Mouse (Mus musculus) urinary bladder, adult 2 months (tissue): ENCODE results near the gene Dab2ip. TPM values are rescaled to one million over a fixed set of nuclear protein-coding genes. Genes with fewer than 3 reads are reported as not detected.

ENCODE experiments used
- DNase-seq: peaks from one replicate; pipeline ENCODE4 v3.0.0; 2022; ENCODE audit warnings: low spot score
- polyA plus RNA-seq: library from polyadenylated mRNA; depleted of rRNA; stranded (reverse); fragments of >200 nt; gene quantifications from 2 replicates; pipeline ENCODE4 v1.2.3, GENCODE M21; 2012

Gene Dab2ip
- polyA plus RNA-seq, 1 experiment: 65.2 TPM

DNA sequence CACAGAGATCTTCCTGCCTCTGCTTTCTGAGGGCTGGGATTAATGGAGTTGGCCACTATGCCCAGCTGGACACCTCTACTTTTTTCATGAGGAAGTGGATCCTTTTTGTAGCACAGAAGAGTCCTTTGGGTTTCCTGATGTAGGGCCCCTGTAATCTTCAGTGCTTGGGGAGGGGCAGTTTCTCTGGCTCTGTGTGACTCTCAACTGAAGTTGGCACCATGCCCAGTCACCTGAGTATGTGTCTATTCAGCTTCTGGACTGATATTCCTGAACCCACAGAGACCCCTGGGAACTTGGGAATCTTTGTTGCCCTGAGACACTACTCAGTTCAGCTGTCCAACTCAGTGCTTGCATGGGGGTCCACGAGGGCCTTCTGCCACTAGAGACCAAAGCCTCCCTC, 37.0 kb downstream of the Dab2ip start:
- no peak for DNase-seq

DNA sequence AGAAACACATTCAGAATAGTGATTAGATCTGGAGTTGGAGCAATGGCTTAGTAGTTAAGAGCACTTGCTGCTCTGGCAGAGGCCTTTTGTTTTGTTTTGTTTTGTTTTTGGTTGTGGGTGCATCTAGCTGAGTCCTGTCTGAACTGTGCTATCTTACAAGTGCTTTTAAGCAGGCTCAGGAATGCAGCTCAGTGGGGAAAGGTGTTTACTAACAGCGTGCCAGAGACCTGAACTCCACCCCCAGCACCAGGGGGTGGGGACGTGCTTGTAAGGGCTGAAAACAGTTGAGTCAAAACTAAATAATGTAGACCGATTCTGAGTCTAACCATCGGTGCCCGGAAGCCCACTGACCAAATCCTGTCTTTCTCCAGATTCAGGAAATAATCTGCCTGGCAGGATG, 37.7 kb downstream of the Dab2ip start:
- DNase-seq: no peak

DNA sequence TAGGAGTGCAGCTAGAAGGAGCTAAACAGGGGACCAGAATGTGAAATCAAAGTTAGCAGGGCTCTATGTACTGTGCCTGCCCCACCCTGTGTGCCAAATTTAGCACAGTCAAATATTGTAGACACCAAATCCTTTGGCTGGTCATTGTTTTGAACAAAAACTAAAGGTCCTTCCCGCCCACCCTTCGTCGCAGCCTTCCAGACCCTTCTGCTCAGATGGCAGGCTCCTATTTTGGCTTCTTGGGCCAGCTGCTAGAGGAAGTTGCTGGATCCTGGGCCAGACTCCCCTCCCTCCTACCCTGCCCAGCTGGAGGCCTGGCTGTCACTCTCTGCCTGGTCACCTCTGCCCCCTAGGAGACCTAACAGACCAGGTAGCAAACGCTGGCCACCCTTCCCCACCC, 38.7 kb downstream of the Dab2ip start:
- no peak for DNase-seq

DNA sequence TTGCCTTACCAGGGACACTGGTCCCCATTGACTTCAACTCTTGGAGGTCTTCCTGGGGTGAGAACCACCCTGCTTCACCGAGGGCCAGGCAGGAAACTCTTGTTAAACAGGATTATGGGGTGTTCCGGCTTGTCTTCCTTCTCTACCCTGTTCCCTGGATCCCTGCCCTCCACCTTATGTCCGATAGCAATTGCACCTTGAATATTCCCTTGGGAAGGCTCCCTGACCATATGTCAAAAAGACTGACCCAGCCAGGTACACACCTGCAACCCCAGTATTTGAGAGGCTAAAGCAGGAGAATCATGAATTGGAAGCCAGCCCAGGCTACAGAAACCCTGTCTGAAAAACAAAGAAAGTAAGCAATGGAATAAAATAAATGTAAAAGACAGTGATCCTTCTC, 40.8 kb downstream of the Dab2ip start:
- no peak for DNase-seq

DNA sequence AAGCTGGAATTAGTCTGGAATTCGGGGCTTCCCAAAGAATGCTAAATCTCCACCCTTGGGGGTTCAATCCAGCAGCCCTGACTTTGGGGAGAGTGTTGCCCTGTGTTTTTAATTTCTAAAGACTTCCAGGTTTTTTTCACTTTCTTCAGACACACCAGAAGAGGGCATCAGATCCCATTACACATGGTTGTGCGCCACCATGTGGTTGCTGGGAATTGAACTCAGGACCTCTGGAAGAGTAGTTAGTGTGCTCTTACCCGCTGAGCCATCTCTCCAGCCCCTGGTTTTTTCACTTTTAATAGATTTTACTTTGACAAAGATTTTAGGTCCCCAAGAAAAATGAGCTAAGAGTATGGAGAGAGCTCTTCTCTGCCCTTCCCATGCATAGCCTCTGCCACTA, 43.6 kb downstream of the Dab2ip start:
- DNase-seq: no peak

DNA sequence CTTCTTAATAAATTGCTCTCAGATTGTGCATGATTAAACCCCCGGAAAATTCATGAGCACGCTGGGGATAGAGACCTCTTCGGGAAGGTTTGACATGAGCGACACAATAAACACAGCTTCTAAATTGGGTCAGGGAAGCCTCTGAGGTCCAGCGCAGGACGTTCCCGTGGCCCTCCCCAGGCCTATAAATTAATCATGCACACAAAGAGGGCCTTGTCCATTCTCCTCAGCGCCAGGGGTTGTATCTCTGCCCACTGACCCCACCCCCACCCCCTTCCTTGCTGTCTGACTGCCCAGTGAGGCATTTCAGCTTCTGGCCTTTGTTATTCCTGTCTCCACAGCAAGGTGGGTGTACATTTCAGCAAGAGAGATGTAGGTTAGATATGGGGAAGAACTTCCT, 49.4 kb downstream of the Dab2ip start:
- DNase-seq: no peak

DNA sequence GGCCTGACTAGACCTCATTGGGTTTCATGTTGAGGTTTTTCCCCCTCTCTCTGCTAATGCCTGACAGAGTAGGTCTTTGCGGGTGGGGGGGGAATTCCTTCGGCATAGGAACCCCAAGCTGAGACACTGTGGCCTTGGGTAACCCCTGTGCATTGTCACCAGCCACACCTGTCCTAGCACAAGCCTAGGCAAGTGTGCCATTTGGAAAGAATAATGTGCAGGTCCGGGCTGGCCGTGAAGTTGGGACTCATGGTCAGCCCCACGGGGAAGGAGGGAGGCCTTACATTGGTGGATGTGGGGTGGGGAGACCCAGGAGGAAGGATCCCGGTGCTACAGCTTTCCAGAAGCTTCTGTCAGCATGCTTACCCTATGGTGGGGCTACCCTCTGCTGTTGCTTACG, 50.8 kb downstream of the Dab2ip start:
- DNase-seq: peak; percentile 47

DNA sequence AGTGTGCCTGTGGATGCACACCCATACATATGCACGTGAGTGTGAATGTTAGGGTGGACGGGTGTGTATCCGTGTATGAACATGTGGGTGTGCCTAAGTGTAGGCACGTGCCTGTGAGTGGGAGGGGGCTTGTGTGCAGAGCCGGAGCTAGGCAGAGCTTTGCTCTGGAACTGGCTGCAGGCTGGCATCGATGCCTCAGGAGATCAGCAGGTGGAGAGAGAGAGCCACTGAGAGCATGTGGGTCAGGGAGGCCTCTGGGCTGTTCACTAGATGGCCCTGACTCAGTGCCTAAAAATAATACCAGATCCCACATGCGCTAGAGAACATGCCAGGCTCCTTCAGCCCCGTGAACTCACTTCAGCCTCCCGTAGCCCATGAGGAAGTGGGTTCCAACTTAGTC, 51.3 kb downstream of the Dab2ip start:
- no peak for DNase-seq

DNA sequence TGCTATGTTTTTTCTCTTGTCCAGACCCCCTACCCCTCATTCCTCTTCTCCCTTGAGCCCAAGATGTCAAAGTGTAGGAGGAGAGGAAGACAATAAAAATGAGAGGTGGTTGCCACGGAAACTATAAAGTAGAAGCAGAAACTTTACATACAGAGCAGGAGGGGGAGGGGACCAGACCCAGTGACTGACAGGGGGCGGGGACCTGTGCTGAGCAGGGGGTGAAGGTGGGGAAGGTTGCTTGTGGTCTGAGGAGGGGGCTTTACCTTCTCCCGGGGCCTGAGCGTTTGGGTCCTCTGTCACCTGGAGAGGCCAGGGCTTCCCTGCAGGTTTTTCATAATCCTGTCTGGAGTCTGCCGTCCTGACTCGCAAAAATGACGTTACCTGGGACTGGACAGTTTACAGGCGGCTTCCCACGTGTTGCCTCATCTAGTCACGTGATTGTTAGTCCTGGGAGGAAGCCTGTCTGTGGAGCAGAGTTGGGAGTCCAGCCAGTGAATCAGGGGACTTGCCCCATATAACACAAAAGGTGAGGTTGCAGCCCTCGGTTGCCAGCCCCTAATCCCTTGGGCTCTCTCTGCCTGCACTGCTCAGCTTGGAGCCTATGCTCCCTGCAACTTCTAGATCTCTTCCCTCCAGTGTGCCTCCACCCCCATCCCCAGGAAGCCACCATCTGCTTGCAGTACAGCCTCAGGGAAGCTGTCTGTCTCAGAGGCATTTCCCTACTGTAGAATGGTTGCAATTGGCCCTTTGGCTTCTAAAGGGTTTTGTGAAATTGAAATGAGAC, 52.3 kb downstream of the Dab2ip start:
- no peak for DNase-seq

DNA sequence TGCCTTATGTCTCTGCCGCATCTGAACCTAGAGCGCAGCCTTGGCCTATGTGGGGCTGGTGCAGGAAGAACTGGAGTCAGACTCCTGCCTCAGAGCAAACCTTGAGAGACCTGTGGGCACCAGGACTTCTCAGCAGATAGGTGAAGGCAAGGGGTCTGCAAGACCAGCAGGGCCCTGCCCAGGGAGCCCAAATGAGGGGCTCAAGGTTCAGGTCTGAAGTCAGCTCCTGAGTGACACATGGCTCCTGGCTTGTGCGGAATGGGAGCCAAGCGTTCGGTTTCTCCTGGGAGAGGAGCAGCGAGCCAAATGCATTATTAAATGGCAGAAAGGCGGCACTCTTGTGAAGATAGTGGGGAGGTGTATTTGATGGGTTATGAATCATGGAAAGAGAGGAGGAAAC, 52.9 kb downstream of the Dab2ip start:
- no peak for DNase-seq

DNA sequence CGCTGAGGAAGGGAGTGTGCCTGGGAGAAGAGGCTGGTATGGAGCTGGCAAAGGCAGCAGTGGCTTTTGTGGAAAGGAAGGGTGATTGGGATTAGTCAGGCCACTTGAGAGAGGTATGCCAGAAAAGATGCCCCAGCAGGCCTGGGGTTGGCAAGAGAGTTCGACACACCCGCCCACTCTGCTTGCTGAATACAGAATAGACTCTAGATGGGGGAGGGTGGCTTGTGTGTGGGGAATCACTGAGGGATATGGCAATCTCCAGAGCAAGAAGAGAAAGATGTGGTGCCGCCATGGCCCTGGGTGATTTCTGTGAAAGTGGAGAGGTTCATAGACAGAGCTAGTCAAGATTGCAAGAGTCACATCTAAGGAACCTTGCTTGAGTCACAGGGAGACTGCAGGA, 53.6 kb downstream of the Dab2ip start:
- no peak for DNase-seq

DNA sequence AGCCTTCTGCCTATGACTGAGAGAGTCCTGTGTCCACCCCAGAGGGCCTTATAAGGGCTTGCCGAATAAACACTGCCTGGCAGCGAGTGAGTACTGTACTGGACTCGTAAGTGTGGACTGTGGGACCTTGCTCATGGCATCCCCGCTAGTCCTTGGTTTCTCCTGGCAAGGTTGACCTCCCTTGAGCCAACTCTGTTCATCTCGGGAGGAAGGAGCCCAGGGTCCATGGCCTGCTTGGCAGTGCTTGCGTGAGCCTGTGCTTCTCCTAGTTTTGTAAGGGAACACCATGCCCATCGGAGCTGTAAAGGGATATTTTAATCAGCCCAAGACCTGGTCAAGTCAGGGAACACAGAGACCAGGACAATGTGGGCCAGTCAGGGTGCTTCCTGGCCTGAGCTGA, 54.2 kb downstream of the Dab2ip start:
- DNase-seq: no peak

DNA sequence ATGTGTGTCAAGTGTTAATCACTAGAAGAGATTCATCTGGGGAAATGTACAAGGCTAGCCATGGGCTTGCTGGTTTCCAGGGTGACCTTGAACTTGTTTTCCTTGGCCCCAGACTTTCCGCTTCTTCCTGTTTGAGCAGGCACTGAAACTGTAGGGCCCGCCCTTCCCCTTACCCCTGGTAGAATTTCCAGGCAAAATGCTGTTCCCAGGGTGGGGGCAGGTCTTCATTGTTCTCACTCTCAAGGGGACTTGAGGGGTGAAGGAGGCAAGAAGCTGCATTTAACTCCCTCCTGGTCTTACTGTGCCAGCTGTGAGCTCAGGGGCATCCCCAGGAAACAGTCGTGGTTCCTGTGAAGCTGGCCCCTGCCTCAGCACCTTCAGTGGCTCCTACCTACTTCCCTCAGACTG, 55.9 kb downstream of the Dab2ip start:
- no peak for DNase-seq

DNA sequence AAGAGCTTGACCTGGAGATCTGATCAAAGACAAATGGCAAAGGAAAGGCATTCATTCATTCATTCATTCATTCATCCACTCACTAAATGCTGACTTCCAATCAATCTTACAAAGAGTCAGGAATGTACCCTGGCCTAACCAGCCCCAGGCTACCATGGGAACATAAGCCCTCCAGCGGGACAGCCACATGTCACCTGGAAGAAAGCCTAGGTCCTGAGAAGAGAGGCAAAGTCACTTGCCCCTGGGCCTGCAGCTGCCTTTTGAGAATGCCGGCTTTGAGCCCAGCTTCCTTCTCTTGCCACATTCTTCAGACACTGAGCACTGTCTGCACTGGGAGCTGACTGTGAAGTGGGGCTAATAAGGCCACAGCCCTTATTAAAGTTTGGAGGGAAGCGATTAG, 56.3 kb downstream of the Dab2ip start:
- no peak for DNase-seq

DNA sequence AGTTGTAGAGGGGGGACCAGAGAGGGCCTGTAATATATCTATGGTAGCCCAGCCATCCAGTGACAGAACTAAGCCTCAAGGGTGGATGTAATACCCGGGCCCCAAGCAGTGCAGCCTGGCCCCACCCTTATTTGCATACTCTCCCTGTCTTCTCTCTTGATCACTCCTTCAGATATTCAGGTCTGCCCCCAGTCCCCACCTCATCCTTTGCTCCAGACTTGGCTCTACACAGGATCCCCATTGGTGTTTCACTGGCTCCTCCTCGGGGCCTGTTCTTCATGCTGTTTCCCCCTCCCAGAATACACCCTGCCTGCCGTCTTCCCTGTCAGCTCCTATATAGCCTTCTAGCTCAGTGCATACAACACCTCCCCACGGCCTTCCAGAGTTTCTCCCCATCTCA, 57.3 kb downstream of the Dab2ip start:
- no peak for DNase-seq

DNA sequence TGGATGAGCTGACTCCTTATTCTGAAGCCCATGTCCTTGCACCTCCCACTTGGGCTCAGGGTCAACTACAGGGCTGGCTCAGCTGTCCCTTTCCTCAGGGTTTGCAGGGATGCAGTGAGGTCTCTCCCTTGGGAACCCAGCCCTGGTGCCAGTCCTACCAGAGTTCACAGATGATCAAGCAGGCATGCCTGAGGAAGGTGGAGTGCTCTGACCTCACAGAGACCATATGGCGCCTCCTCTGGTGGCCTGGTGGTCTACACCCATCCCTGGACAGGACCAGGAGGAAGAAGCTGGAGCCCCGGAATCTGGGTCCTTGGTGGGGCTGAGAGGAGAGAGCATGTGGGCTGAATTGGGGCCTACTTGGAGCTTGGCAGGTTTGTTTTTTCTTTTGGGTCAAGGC, 57.9 kb downstream of the Dab2ip start:
- DNase-seq: no peak

DNA sequence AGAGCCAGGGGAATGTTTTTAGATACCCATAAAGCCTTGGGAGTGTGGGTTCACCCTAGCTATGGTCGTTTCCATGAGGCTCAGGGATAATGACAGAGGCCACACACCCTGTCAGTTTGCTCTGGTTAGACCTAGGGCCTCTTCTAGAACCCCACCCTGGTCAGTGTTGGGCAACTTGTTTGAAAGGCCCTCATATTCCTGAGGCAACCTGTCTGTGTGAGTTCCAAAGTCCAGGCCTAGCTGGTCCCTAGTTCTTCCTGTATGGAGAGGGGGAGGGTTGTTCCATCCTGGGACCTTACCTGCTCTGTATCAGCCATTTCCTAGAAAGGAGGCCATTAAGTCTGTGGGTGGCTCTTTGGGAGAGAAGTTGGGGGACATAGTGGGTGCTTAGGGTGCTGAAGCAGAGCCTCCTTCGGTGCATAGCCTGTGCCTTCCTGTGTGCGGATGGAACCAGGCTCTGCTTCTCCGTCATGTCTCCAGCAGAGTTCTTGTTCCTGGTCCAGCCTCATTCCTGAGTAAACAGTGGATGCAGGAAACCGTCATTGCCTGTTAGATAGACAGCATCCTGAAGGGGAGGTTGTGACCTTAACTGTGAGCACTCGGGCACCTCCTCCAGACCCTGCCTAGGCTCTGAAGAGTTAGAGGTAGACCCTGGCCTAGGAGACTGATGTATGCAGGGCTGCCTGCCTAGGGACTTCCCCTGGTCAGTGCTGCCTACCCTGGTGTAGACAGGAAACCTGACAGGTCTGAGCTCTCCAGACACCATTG, 59.0 kb downstream of the Dab2ip start:
- DNase-seq: no peak

DNA sequence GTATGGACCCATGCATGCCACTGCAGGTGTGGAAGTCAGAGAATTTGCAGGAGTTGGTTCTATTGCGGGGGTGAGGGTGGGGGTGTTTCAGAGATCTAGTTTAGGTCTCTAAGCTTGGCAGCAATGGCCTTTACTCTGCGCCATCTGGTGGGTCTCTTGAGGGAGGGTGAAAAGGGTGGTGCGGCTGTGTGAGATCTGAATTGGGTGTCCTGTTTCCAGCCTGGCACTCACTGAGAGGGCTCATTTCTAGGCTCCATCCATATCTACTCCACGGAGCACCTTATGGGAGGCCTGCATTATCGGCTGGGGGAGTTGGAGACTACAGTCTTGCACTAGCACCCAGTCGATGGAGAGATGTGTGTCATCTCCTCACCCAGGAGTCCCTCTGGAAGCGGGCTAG, 60.9 kb downstream of the Dab2ip start:
- no peak for DNase-seq

DNA sequence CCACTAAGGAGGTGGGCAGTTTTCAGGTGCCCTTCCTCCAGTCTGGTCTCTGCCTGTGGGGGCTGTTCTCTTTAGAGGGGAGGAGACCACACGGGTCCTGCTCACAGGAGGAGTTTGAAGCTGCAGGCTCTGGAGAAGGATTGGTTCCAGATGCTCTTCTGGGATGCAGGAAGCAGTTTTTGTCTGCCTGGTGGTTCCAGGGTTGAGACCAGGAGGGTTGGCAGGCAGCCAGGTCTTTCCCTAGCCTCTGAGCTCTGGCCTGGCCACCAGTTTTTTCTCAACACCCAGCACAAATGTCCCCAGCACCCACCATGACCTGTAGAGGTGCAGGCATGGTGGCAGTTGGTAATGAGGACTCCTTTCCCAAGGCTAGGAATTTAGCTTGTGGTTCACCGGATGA, 61.5 kb downstream of the Dab2ip start:
- DNase-seq: no peak

DNA sequence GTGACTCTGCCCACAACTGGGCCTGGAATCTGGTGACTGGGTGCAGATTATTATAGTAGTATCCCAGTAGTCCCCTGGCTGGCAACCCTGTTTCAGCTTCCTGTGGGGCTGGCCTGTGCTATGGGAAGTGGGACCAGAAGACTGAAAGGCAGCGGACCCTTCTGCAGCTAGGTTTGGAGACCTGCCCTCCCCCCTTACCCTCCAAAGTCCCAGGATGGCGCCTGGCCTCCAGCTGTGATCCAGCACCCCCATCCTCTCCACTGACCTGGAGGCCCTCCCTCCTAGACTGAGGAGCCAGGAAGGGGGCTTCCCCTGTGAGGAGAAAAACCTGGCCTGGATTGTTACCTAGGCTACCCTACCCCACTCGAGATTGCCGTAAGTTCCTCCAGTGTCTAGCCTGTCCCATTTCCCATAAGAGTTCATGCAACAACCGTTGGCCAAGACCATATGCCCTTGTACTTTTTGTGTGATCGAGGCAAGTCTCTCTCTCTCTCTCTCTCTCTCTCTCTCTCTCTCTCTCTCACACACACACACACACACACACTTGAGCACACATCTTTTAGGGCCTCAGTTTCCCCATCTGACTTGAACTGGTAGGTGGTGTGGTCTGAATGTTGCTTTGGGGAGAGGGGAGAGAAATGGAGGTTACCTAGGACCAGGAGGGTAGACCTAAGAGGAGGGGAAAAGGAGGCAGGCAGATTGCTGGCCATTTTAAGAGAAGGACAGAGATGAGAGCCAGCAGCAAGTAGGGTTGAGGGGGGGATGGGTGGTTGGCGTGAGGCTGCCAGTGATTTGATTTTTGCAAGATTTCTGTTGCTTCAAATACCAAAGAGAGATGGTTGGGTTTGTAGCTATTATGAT, 62.5 kb downstream of the Dab2ip start:
- no peak for DNase-seq

DNA sequence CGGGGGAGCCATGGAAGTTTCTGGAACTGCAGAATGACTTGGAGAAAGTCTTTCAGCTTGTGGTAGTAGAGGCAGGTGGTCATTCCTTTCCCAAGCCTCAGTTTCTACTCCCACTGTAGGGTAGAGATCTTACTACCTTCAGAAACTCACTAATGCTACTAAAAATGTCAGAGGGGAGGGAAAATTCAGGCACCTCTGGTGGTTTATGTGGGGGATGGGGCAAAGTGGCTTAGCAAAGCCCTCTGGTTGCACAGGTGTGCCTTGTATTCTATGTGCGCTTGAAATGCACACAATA, 63.1 kb downstream of the Dab2ip start:
- DNase-seq: no peak

DNA sequence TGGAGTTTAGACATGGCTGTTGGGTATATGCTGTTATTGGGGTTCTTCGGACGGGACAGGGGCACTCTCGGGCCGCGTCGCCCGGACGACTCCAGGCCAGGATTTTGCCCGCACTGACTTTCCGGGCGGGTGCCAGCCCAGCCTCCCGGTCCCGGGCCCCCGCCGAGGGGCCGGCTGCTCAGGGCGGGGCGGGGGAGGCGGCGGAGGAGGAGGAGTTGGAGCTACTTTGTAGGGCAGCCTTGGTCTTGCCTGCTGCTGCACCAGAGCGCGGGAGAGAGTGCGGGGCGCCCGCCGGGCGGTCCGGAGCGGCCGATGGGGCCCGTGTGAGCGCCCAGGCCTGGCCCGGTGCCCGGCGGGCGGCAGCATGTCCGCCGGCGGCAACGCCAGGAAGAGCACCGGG, 63.7 kb downstream of the Dab2ip start:
- peak; percentile 51 for DNase-seq
